13 mouse cellular contexts compared by ENCODE assay signal in the genomic region with DNA sequence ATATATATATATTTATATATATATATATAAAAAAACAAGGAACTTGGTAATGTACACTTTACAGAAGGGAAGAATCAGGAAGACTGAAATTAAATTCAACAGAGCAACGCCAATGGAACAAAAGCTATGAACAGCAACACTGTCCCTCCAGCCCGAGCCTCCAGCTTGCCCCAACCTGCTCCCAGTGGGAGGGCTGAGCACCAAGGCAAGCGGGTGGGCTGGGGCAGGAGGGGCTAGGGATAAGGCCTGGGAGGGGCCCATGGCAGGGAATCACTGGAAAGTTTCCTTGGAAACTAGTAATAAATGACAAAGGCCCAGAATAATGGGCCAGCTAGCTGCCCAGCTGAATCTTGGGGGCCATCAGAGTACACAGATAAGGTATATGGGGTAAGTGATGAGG. TPM values are rescaled to one million over a fixed set of nuclear protein-coding genes. Genes with fewer than 3 reads are reported as not detected.
DNase-seq lines count a peak whose midpoint lies in the region; ATAC-seq lines count a peak whose summit lies in the region.
"Had no signal": no experiment of that assay in that cellular context is flagged by ENCODE, and none has a peak within 500 bp of the region (broad histone marks: within the 10 kb centered on the region; RNA-seq: fewer than 3 reads in every experiment).

No protein-coding gene starts in this region.

- DNase-seq in heart, adult 8-10 months (ENCODE audit: low spot score), result no peak
- DNase-seq in midbrain, embryonic 10.5 days (ENCODE audit: low spot score), result no peak
- DNase-seq in hindbrain, embryonic 11.5 days (ENCODE audit: low spot score), result no peak
- DNase-seq in midbrain, embryonic 14.5 days, result peak; percentile 35
- DNase-seq in frontal cortex, postnatal 10 days (ENCODE audit: low spot score in 2 of 2), result no peak
- no peak for DNase-seq in kidney, adult 11 months
- DNase-seq: heart, postnatal 36 days; kidney, postnatal 14 days; lung, adult 2 months; thymus, adult 2 months had no signal

- H3K4me1 ChIP-seq in heart, embryonic 11.5 days (ENCODE audit: control insufficient read depth, insufficient read depth, low read length), result peaks cover 21% of the 10 kb centered on the region
- peaks cover 32% of the 10 kb centered on the region for H3K4me1 ChIP-seq in midbrain, embryonic 10.5 days
- H3K4me1 ChIP-seq in midbrain, embryonic 15.5 days, result peaks cover 23% of the 10 kb centered on the region
- peaks cover 6% of the 10 kb centered on the region; the same call in 1 of the 2 replicates for H3K4me1 ChIP-seq in hindbrain, embryonic 11.5 days (replicated peaks; ENCODE audit: control insufficient read depth, insufficient read depth, low read length)
- peaks cover 4% of the 10 kb centered on the region for H3K4me1 ChIP-seq in midbrain, embryonic 14.5 days (ENCODE audit: control insufficient read depth, insufficient read depth, low read length)

- H3K27ac ChIP-seq in heart, embryonic 11.5 days (ENCODE audit: low read depth, low read length), result 0 out of 2 replicates have a peak overlapping the region, but pooled peaks have one; percentile 7
- H3K27ac ChIP-seq in midbrain, embryonic 10.5 days (replicated peaks), result peak overlapping the region; percentile 52; the same call in 1 of the 2 replicates
- H3K27ac ChIP-seq in midbrain, embryonic 15.5 days, result no peak overlapping the region
- peak overlapping the region; percentile 24; the same call in 1 of the 2 replicates for H3K27ac ChIP-seq in hindbrain, embryonic 11.5 days (ENCODE audit: low read depth, low read length)
- H3K27ac ChIP-seq in midbrain, embryonic 14.5 days (replicated peaks; ENCODE audit: low read depth, low read length), result no peak overlapping the region

- ATAC-seq in heart, embryonic 11.5 days (replicated peaks; ENCODE audit: insufficient number of reproducible peaks, low FRiP score, low TSS enrichment), result no peak
- no peak for ATAC-seq in midbrain, embryonic 15.5 days (replicated peaks)
- no peak for ATAC-seq in hindbrain, embryonic 11.5 days (ENCODE audit: low FRiP score)
- no peak for ATAC-seq in midbrain, embryonic 14.5 days (ENCODE audit: low FRiP score, low TSS enrichment)

- no peaks in the 10 kb centered on the region for H3K27me3 ChIP-seq in heart, embryonic 11.5 days (ENCODE audit: control insufficient read depth, insufficient read depth, low read length)
- H3K27me3 ChIP-seq in midbrain, embryonic 10.5 days (ENCODE audit: low read depth, poor library complexity, severe bottlenecking), result no peaks in the 10 kb centered on the region
- no peaks in the 10 kb centered on the region for H3K27me3 ChIP-seq in midbrain, embryonic 15.5 days (replicated peaks)
- H3K27me3 ChIP-seq in hindbrain, embryonic 11.5 days (ENCODE audit: control insufficient read depth, insufficient read depth, low read length), result no peaks in the 10 kb centered on the region
- H3K27me3 ChIP-seq in midbrain, embryonic 14.5 days (ENCODE audit: control insufficient read depth, insufficient read depth, low read length), result no peaks in the 10 kb centered on the region

- no peak overlapping the region for H3K4me2 ChIP-seq in heart, embryonic 11.5 days
- no peak overlapping the region for H3K4me2 ChIP-seq in midbrain, embryonic 15.5 days
- no peak overlapping the region for H3K4me2 ChIP-seq in hindbrain, embryonic 11.5 days (replicated peaks; ENCODE audit: low read depth, low read length)
- H3K4me2 ChIP-seq in midbrain, embryonic 14.5 days (ENCODE audit: low read length), result no peak overlapping the region

- H3K9me3 ChIP-seq in heart, embryonic 11.5 days (replicated peaks; ENCODE audit: control insufficient read depth, low read length), result no peaks in the 10 kb centered on the region
- no peaks in the 10 kb centered on the region for H3K9me3 ChIP-seq in midbrain, embryonic 10.5 days (replicated peaks)
- H3K9me3 ChIP-seq in midbrain, embryonic 15.5 days, result no peaks in the 10 kb centered on the region
- no peaks in the 10 kb centered on the region for H3K9me3 ChIP-seq in hindbrain, embryonic 11.5 days (ENCODE audit: control insufficient read depth, low read length)
- no peaks in the 10 kb centered on the region for H3K9me3 ChIP-seq in midbrain, embryonic 14.5 days (ENCODE audit: control insufficient read depth, low read length)

- no peak overlapping the region for H3K9ac ChIP-seq in heart, embryonic 11.5 days (ENCODE audit: low read depth, low read length)
- no peak overlapping the region for H3K9ac ChIP-seq in midbrain, embryonic 15.5 days
- H3K9ac ChIP-seq in hindbrain, embryonic 11.5 days (ENCODE audit: low read depth, low read length), result no peak overlapping the region
- H3K9ac ChIP-seq in midbrain, embryonic 14.5 days (replicated peaks; ENCODE audit: low read length), result no peak overlapping the region

- no peak overlapping the region for H3K4me3 ChIP-seq in heart, embryonic 11.5 days (ENCODE audit: low read depth, low read length)
- no peak overlapping the region for H3K4me3 ChIP-seq in midbrain, embryonic 10.5 days
- H3K4me3 ChIP-seq in midbrain, embryonic 15.5 days, result no peak overlapping the region
- H3K4me3 ChIP-seq in hindbrain, embryonic 11.5 days (ENCODE audit: low read depth, low read length), result no peak overlapping the region
- no peak overlapping the region for H3K4me3 ChIP-seq in midbrain, embryonic 14.5 days (replicated peaks; ENCODE audit: low read depth, low read length)
- H3K4me3 ChIP-seq: left cerebral cortex, adult 2 months had no signal

- WGBS in heart, embryonic 11.5 days (ENCODE audit: insufficient replicate concordance), result 64% methylated on average over 3 of the region's 3 CpGs
- 21% methylated on average over 3 of the region's 3 CpGs for WGBS in midbrain, embryonic 10.5 days
- WGBS in midbrain, embryonic 15.5 days, result 14% methylated on average over 3 of the region's 3 CpGs
- WGBS in hindbrain, embryonic 11.5 days, result 31% methylated on average over 3 of the region's 3 CpGs
- WGBS in midbrain, embryonic 14.5 days, result 1% methylated on average over 3 of the region's 3 CpGs

- peaks cover 19% of the 10 kb centered on the region for H3K36me3 ChIP-seq in heart, embryonic 11.5 days (ENCODE audit: control insufficient read depth, insufficient read depth, low read length)
- peaks cover 89% of the 10 kb centered on the region for H3K36me3 ChIP-seq in midbrain, embryonic 10.5 days
- peaks cover 24% of the 10 kb centered on the region for H3K36me3 ChIP-seq in midbrain, embryonic 15.5 days (replicated peaks)
- peaks cover 8% of the 10 kb centered on the region; the same call in 1 of the 2 replicates for H3K36me3 ChIP-seq in hindbrain, embryonic 11.5 days (ENCODE audit: control insufficient read depth, insufficient read depth, low read length)
- peaks cover 64% of the 10 kb centered on the region for H3K36me3 ChIP-seq in midbrain, embryonic 14.5 days (ENCODE audit: control insufficient read depth, insufficient read depth, low read length)

RNA-seq across cellular contexts. Expression of a gene that starts 24.7 kb away (rescaled TPM):
- 191 and 256 TPM in 2 replicates for polyA plus RNA-seq in heart, embryonic 11.5 days (2014; fragmentation: Nextera tagmentation; extraction: Ambion mirVana)
- total RNA-seq in heart, adult 8-10 months (2022), result 100 to 1,000 TPM; 182 to 262 (median 217) TPM
- 234 and 269 TPM in 2 replicates for polyA plus RNA-seq in midbrain, embryonic 10.5 days (2016; fragmentation: Nextera tagmentation; extraction: Ambion mirVana)
- polyA plus RNA-seq in midbrain, embryonic 15.5 days (2015; fragmentation: Nextera tagmentation; extraction: Ambion mirVana), result 401 and 421 TPM in 2 replicates
- 204 and 224 TPM in 2 replicates for polyA plus RNA-seq in hindbrain, embryonic 11.5 days (2014; fragmentation: Nextera tagmentation; extraction: Ambion mirVana)
- polyA plus RNA-seq in midbrain, embryonic 14.5 days (2014; fragmentation: Nextera tagmentation; extraction: Ambion mirVana), result 258 and 300 TPM in 2 replicates

Comparison
In these comparisons a context has a peak if more than half of its experiments do, and no peak if none do; other contexts are left out.
1. H3K27ac ChIP-seq: peak in heart, embryonic 11.5 days (single experiment), midbrain, embryonic 10.5 days (single experiment) and hindbrain, embryonic 11.5 days (single experiment); none in midbrain, embryonic 15.5 days (single experiment) and midbrain, embryonic 14.5 days (single experiment).